Mouse (Mus musculus): Measurements from ENCODE around the gene Poc1b.

DNA sequence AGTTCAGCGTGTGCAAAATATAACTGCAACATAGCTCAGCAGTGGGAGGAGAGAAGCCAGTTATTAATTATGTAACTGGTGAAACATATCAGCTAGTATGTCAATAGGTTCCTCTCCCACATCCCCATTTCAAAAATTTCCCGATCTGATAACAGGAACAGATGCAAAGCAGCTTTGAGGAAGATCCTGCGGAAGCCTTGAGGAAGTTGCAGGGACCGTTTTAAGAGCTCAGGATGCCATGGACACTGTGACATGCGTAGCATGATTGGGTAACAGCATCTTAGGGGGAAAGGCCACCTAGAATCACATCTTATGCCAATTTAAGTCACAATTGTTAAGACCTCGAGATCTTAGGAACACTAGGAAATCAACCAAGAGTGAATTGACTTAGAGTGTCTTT lies 16.9 kb upstream of the Poc1b start:
- TF ChIP-seq EP300 (IDR thresholded peaks at IDR 0.05), result no peak
- no peak for TF ChIP-seq CTCF (IDR thresholded peaks at IDR 0.05)
